Mouse (Mus musculus) left cerebral cortex, adult 9 months (tissue): Measurements from ENCODE around the gene Auh.

Source experiments
- DNase-seq, 2 experiments: peaks; one replicate each; pipeline ENCODE4 v3.0.0; 2022; ENCODE audit warnings: low spot score in 2 of 2

Gene Auh

GRCm38 (mm10) chr13:52834591-52834990, 94.9 kb downstream of the Auh start:
- DNase-seq = no peak

- DNase-seq = no peak
Measured at GRCm38 (mm10) chr13:52833748-52834147, 95.7 kb downstream of the Auh start.

- DNase-seq = no peak
Measured at GRCm38 (mm10) chr13:52833220-52833619, 96.3 kb downstream of the Auh start.

GRCm38 (mm10) chr13:52832481-52833170, 96.9 kb downstream of the Auh start:
- DNase-seq = no peak

- DNase-seq = no peak
Measured at GRCm38 (mm10) chr13:52831037-52831757, 98.3 kb downstream of the Auh start.

- DNase-seq = no peak
Measured at GRCm38 (mm10) chr13:52828946-52829523, 100.4 kb downstream of the Auh start.

- no peak for DNase-seq
Measured at GRCm38 (mm10) chr13:52828217-52828616, 101.3 kb downstream of the Auh start.

GRCm38 (mm10) chr13:52826666-52827065, 102.8 kb downstream of the Auh start:
- no peak for DNase-seq

GRCm38 (mm10) chr13:52824754-52825153, 104.7 kb downstream of the Auh start:
- no peak for DNase-seq

GRCm38 (mm10) chr13:52822165-52823149, 107.0 kb downstream of the Auh start:
- DNase-seq = no peak

- no peak for DNase-seq
Measured at GRCm38 (mm10) chr13:52821571-52821970, 107.9 kb downstream of the Auh start.

- no peak for DNase-seq
Measured at GRCm38 (mm10) chr13:52819901-52820300, 109.6 kb downstream of the Auh start.

GRCm38 (mm10) chr13:52818760-52819159, 110.7 kb downstream of the Auh start:
- no peak for DNase-seq

GRCm38 (mm10) chr13:52817991-52818491, 111.4 kb downstream of the Auh start:
- peak; percentile 71 to 84 for DNase-seq

- no peak for DNase-seq
Measured at GRCm38 (mm10) chr13:52813750-52814149, 115.7 kb downstream of the Auh start.

- DNase-seq = no peak
Measured at GRCm38 (mm10) chr13:52812549-52813515, 116.6 kb downstream of the Auh start.

GRCm38 (mm10) chr13:52807722-52808121, 121.8 kb downstream of the Auh start:
- no peak for DNase-seq

- DNase-seq = no peak
Measured at GRCm38 (mm10) chr13:52806029-52806428, 123.5 kb downstream of the Auh start.

- DNase-seq = no peak
Measured at GRCm38 (mm10) chr13:52805581-52805980, 123.9 kb downstream of the Auh start.

GRCm38 (mm10) chr13:52802482-52802881, 127.0 kb downstream of the Auh start:
- DNase-seq = no peak
